Mouse (Mus musculus): ENCODE measurements around the gene Rcsd1.

- TF ChIP-seq CTCF (IDR thresholded peaks at IDR 0.05; ENCODE audit: borderline replicate concordance, extremely low read depth, insufficient read depth, insufficient read length) (no peak), POLR2A (IDR thresholded peaks at IDR 0.05; ENCODE audit: borderline replicate concordance, extremely low read depth, insufficient read depth, insufficient read length, poor library complexity, severe bottlenecking) (no peak)
These were observed 54.1 kb downstream of the Rcsd1 start for GRCm38 (mm10) chr1:165655482-165655881.
